Mouse (Mus musculus) ES-Bruce4 (cell line): ENCODE measurements at regions not wholly inside any gene's neighbourhood (a gene's known extent, or its start where the extent isn't known, plus 50 kb on each side); places are given as distances from the start of the nearest gene placed in this dataset.

ENCODE experiments used
- CTCF ChIP-seq: IDR thresholded peaks from one replicate; pipeline ENCODE4 v1.8.1; 2011; ENCODE audit warnings: low read depth, low read length
- EP300 ChIP-seq: IDR thresholded peaks from 2 replicates; pipeline ENCODE4 v1.6.1; 2011; ENCODE audit warnings: low read depth, low read length; ENCODE audit not compliant: insufficient read depth
- POLR2A ChIP-seq: IDR thresholded peaks from one replicate; pipeline ENCODE4 v1.8.1; 2011; ENCODE audit warnings: low read length; ENCODE audit not compliant: insufficient read depth

GRCm38 (mm10) chr1:168012069-168012468 lies 323.0 kb downstream of the Lmx1a start:
- TF ChIP-seq POLR2A, result no peak
- TF ChIP-seq CTCF, result no peak
- no peak for TF ChIP-seq EP300
